Comparison of ENCODE assay signal across 24 mouse cellular contexts in genomic region chr1:187896910-187897309, GRCm38 (mm10).
DNase-seq lines count a peak whose midpoint lies in the region; ATAC-seq and TF ChIP-seq lines count a peak whose summit lies in the region.
"Had no signal": no experiment of that assay in that cellular context is flagged by ENCODE, and none has a peak within 500 bp of the region (broad histone marks: within the 10 kb centered on the region; RNA-seq: fewer than 3 reads in every experiment).

No protein-coding gene starts in this region.

- whole genome bisulfite sequencing in intestine, embryonic 14.5 days = 70% methylated on average over 7 of the region's 7 CpGs
- WGBS in intestine, embryonic 15.5 days = 62% methylated on average over 7 of the region's 7 CpGs
- 71% methylated on average over 7 of the region's 7 CpGs for WGBS in stomach, embryonic 14.5 days
- WGBS in stomach, postnatal 0 days = 70% methylated on average over 7 of the region's 7 CpGs

- no peak overlapping the region for H3K27ac ChIP-seq in intestine, embryonic 14.5 days (ENCODE audit: low read depth)
- H3K27ac ChIP-seq in intestine, embryonic 15.5 days = no peak overlapping the region
- H3K27ac ChIP-seq in stomach, embryonic 14.5 days (ENCODE audit: low read length) = no peak overlapping the region
- H3K27ac ChIP-seq in stomach, postnatal 0 days (replicated peaks) = no peak overlapping the region
- H3K27ac ChIP-seq: embryonic facial prominence, embryonic 10.5 days; embryonic facial prominence, embryonic 13.5 days; forebrain, embryonic 12.5 days; forebrain, embryonic 15.5 days; heart, embryonic 10.5 days; heart, embryonic 13.5 days; hindbrain, embryonic 14.5 days; hindbrain, postnatal 0 days had no signal

- H3K4me1 ChIP-seq in intestine, embryonic 14.5 days (replicated peaks; ENCODE audit: control insufficient read depth, insufficient read depth, low read length) = no peaks in the 10 kb centered on the region
- peaks cover 12% of the 10 kb centered on the region; the same call in 1 of the 2 replicates for H3K4me1 ChIP-seq in intestine, embryonic 15.5 days (replicated peaks)
- no peaks in the 10 kb centered on the region for H3K4me1 ChIP-seq in stomach, embryonic 14.5 days (ENCODE audit: control insufficient read depth, insufficient read depth, low read length)
- H3K4me1 ChIP-seq in stomach, postnatal 0 days (replicated peaks; ENCODE audit: control insufficient read depth, insufficient read depth) = no peaks in the 10 kb centered on the region
- H3K4me1 ChIP-seq: embryonic facial prominence, embryonic 13.5 days; forebrain, embryonic 12.5 days; forebrain, embryonic 15.5 days had no signal

- peak; percentile 90 for ATAC-seq in intestine, embryonic 14.5 days (replicated peaks; ENCODE audit: low FRiP score, low TSS enrichment, low read depth)
- peak; percentile 90 for ATAC-seq in intestine, embryonic 15.5 days
- peak; percentile 85 for ATAC-seq in stomach, embryonic 14.5 days (ENCODE audit: insufficient number of reproducible peaks, insufficient read depth, low FRiP score, low read depth)
- ATAC-seq in stomach, postnatal 0 days (ENCODE audit: low FRiP score, low TSS enrichment) = peak; percentile 77; the same call in 1 of the 2 replicates
- ATAC-seq: CD4-positive, CD25-positive, alpha-beta regulatory T cell, adult 4 months; forebrain, embryonic 15.5 days; hindbrain, postnatal 0 days had no signal

- no peak for DNase-seq in intestine, embryonic 14.5 days (ENCODE audit: low spot score)
- peak; percentile 37 for DNase-seq in stomach, postnatal 0 days (ENCODE audit: low spot score)
- no peak for DNase-seq in cerebellum, postnatal 10 days
- no peak for DNase-seq in kidney, postnatal 10 days
- DNase-seq: cerebellum, adult 11 months; cerebellum, adult 2 months; cerebellum, adult 9-11 months; cerebellum, postnatal 36 days; embryo, embryonic 11 days; gastrocnemius, postnatal 10 days; heart, postnatal 14 days; heart, postnatal 4 days had no signal

- no peak overlapping the region for H3K4me3 ChIP-seq in intestine, embryonic 14.5 days (ENCODE audit: low read depth, low read length)
- no peak overlapping the region for H3K4me3 ChIP-seq in intestine, embryonic 15.5 days (replicated peaks)
- no peak overlapping the region for H3K4me3 ChIP-seq in stomach, embryonic 14.5 days (ENCODE audit: low read depth, low read length)
- no peak overlapping the region for H3K4me3 ChIP-seq in stomach, postnatal 0 days (ENCODE audit: low read depth, low read length)
- H3K4me3 ChIP-seq: embryonic facial prominence, embryonic 10.5 days; embryonic facial prominence, embryonic 13.5 days; erythroblast, embryonic 14.5 days; forebrain, embryonic 12.5 days; forebrain, embryonic 15.5 days; heart, embryonic 10.5 days; heart, embryonic 13.5 days had no signal

- H3K27me3 ChIP-seq in intestine, embryonic 14.5 days (replicated peaks; ENCODE audit: control insufficient read depth, insufficient read depth, low read length) = peaks cover 44% of the 10 kb centered on the region
- H3K27me3 ChIP-seq in intestine, embryonic 15.5 days (replicated peaks) = 0 out of 2 replicates have a peak, but pooled peaks cover 7% of the 10 kb centered on the region
- H3K27me3 ChIP-seq in stomach, embryonic 14.5 days (ENCODE audit: control insufficient read depth, insufficient read depth, low read length) = no peaks in the 10 kb centered on the region
- no peaks in the 10 kb centered on the region for H3K27me3 ChIP-seq in stomach, postnatal 0 days (ENCODE audit: control insufficient read depth, insufficient read depth, low read length)
- H3K27me3 ChIP-seq: embryonic facial prominence, embryonic 13.5 days; forebrain, embryonic 15.5 days; heart, embryonic 13.5 days had no signal

- H3K9me3 ChIP-seq in intestine, embryonic 14.5 days (ENCODE audit: control insufficient read depth, low read length) = no peaks in the 10 kb centered on the region
- no peaks in the 10 kb centered on the region for H3K9me3 ChIP-seq in intestine, embryonic 15.5 days
- no peaks in the 10 kb centered on the region for H3K9me3 ChIP-seq in stomach, embryonic 14.5 days (ENCODE audit: control insufficient read depth, low read depth, low read length)
- H3K9me3 ChIP-seq in stomach, postnatal 0 days (ENCODE audit: control insufficient read depth, low read length) = no peaks in the 10 kb centered on the region
- H3K9me3 ChIP-seq: embryonic facial prominence, embryonic 10.5 days; embryonic facial prominence, embryonic 13.5 days; forebrain, embryonic 12.5 days; forebrain, embryonic 15.5 days; heart, embryonic 10.5 days; heart, embryonic 13.5 days had no signal

- no peak for TF ChIP-seq EP300 in stomach, postnatal 0 days (optimal IDR thresholded peaks at IDR 0.05)

- no peaks in the 10 kb centered on the region for H3K36me3 ChIP-seq in intestine, embryonic 14.5 days (ENCODE audit: control insufficient read depth, insufficient read depth, low read length)
- no peaks in the 10 kb centered on the region for H3K36me3 ChIP-seq in intestine, embryonic 15.5 days
- H3K36me3 ChIP-seq in stomach, embryonic 14.5 days (ENCODE audit: control insufficient read depth, insufficient read depth, low read length) = no peaks in the 10 kb centered on the region
- no peaks in the 10 kb centered on the region for H3K36me3 ChIP-seq in stomach, postnatal 0 days (ENCODE audit: control insufficient read depth, insufficient read depth, low read length)
- H3K36me3 ChIP-seq: embryonic facial prominence, embryonic 10.5 days; embryonic facial prominence, embryonic 13.5 days; forebrain, embryonic 12.5 days; forebrain, embryonic 15.5 days; heart, embryonic 10.5 days; heart, embryonic 13.5 days had no signal

- H3K4me2 ChIP-seq in intestine, embryonic 14.5 days (ENCODE audit: low read length) = no peak overlapping the region
- H3K4me2 ChIP-seq in intestine, embryonic 15.5 days (replicated peaks) = no peak overlapping the region
- H3K4me2 ChIP-seq in stomach, embryonic 14.5 days (replicated peaks; ENCODE audit: low read depth, low read length) = no peak overlapping the region
- H3K4me2 ChIP-seq in stomach, postnatal 0 days (replicated peaks; ENCODE audit: low read depth) = no peak overlapping the region
- H3K4me2 ChIP-seq: embryonic facial prominence, embryonic 13.5 days; forebrain, embryonic 12.5 days; forebrain, embryonic 15.5 days; heart, embryonic 13.5 days; hindbrain, embryonic 14.5 days had no signal

- TF ChIP-seq CTCF in stomach, postnatal 0 days (IDR thresholded peaks at IDR 0.05; ENCODE audit: low read depth) = no peak

- H3K9ac ChIP-seq in intestine, embryonic 14.5 days (ENCODE audit: low read length) = no peak overlapping the region
- H3K9ac ChIP-seq in intestine, embryonic 15.5 days = no peak overlapping the region
- H3K9ac ChIP-seq in stomach, embryonic 14.5 days (replicated peaks; ENCODE audit: low read depth, low read length) = no peak overlapping the region
- H3K9ac ChIP-seq in stomach, postnatal 0 days (ENCODE audit: low read length) = no peak overlapping the region
- H3K9ac ChIP-seq: embryonic facial prominence, embryonic 13.5 days; forebrain, embryonic 12.5 days; forebrain, embryonic 15.5 days; heart, embryonic 13.5 days; hindbrain, embryonic 14.5 days had no signal
